Mouse (Mus musculus): Measurements from ENCODE around the gene Cdh10.

GRCm38 (mm10) chr15:18975041-18975440 is 156.3 kb downstream of the Cdh10 start:
- TF ChIP-seq TAL1 (conservative IDR thresholded peaks at IDR 0.05; ENCODE audit: low read depth, low read length) = no peak
- TF ChIP-seq CTCF (IDR thresholded peaks at IDR 0.05; ENCODE audit: low read depth, low read length) = no peak
- TF ChIP-seq GATA1 (IDR thresholded peaks at IDR 0.05; ENCODE audit: borderline replicate concordance, low read length) = no peak
- TF ChIP-seq POLR2AphosphoS5 (IDR thresholded peaks at IDR 0.05; ENCODE audit: insufficient replicate concordance, low read depth, low read length) = no peak
- TF ChIP-seq GATA2 (IDR thresholded peaks at IDR 0.05; ENCODE audit: borderline replicate concordance, low read depth, low read length) = no peak
